Mouse (Mus musculus) kidney, adult 2 months (tissue): ENCODE measurements around the gene Kif3b.

Experiments
- CTCF ChIP-seq: fragments of 200-500 bp; conservative IDR thresholded peaks from 2 replicates; pipeline ENCODE4 v1.5.1; 2011; ENCODE audit warnings: low read depth, mild to moderate bottlenecking, control low read depth, low read length, moderate library complexity, mixed read lengths; ENCODE audit not compliant: insufficient read depth, insufficient read length
- POLR2A ChIP-seq: fragments of 200-500 bp; IDR thresholded peaks from one replicate; pipeline ENCODE4 v1.6.1; 2011; ENCODE audit warnings: low read depth, low read length, control low read depth

GRCm38 (mm10) chr2:153259864-153260674, 31.1 kb upstream of the Kif3b start:
- TF ChIP-seq POLR2A, result no peak
- TF ChIP-seq CTCF, result no peak
